Mouse (Mus musculus) olfactory bulb, adult 2 months (tissue): ENCODE results near the gene Bcas3. TPM values are rescaled to one million over a fixed set of nuclear protein-coding genes. Genes with fewer than 3 reads are reported as not detected.

Experiments
- H3K27ac ChIP-seq: fragments of 200-500 bp; 2 replicates; pipeline ENCODE4 v1.5.1; 2012; ENCODE audit warnings: low read depth, low read length; ENCODE audit not compliant: insufficient read depth
- H3K4me1 ChIP-seq: fragments of 200-500 bp; 2 replicates; pipeline ENCODE4 v1.6.1; 2012; ENCODE audit warnings: low read length; ENCODE audit not compliant: control insufficient read depth, insufficient read depth
- H3K4me3 ChIP-seq: fragments of 200-500 bp; 2 replicates; pipeline ENCODE4 v1.5.1; 2012; ENCODE audit warnings: mild to moderate bottlenecking, low read depth, low read length, moderate library complexity; ENCODE audit not compliant: insufficient read depth
- CTCF ChIP-seq: fragments of 200-500 bp; IDR thresholded peaks from 2 replicates; pipeline ENCODE4 v1.5.1; 2012; ENCODE audit warnings: low read depth, mild to moderate bottlenecking, low read length, moderate library complexity; ENCODE audit not compliant: insufficient read depth
- POLR2A ChIP-seq: fragments of 200-500 bp; IDR thresholded peaks from 2 replicates; pipeline ENCODE4 v1.6.1; 2012; ENCODE audit warnings: mild to moderate bottlenecking, low read depth, low read length, moderate library complexity; ENCODE audit not compliant: insufficient read depth
- WGBS: fragments of 180-500 bp; shearing (Covaris S2); methylation state at CpG from one replicate; pipeline ENCODE4 v1.1.7; 2018; 5-methylcytosine and 5-hydroxymethylcytosine counted together
- polyA plus RNA-seq: library from polyadenylated mRNA; stranded (reverse); fragments of >200 nt; gene quantifications from 2 replicates; pipeline ENCODE4 v1.2.4, GENCODE M21; 2012; ENCODE audit warnings: low replicate concordance; ENCODE audit not compliant: missing spikeins, insufficient read depth, insufficient read length

The Bcas3 gene
- polyA plus RNA-seq, 1 experiment, result not detected

GRCm38 (mm10) chr11:85675244-85675643 is 322.3 kb downstream of the Bcas3 start:
- H3K27ac ChIP-seq, result no peak overlapping the region
- TF ChIP-seq POLR2A (no peak), CTCF (no peak)
- 47% methylated on average over 4 of the region's 4 CpGs for WGBS
- H3K4me1 ChIP-seq, result peaks cover 7% of the 10 kb centered on the region; the same call in 1 of the 2 replicates
- no peak overlapping the region for H3K4me3 ChIP-seq

- 75% methylated on average over 10 of the region's 10 CpGs for WGBS
- Histone ChIP-seq H3K4me3 (no peak overlapping the region), H3K27ac (no peak overlapping the region), H3K4me1 (peaks cover 7% of the 10 kb centered on the region; the same call in 1 of the 2 replicates)
- no peak for TF ChIP-seq CTCF
- TF ChIP-seq POLR2A, result no peak
Measured at GRCm38 (mm10) chr11:85676357-85677004, 323.5 kb downstream of the Bcas3 start.

- H3K4me1 ChIP-seq, result peaks cover 7% of the 10 kb centered on the region; the same call in 1 of the 2 replicates
- H3K4me3 ChIP-seq, result no peak overlapping the region
- TF ChIP-seq POLR2A (no peak), CTCF (no peak)
- H3K27ac ChIP-seq, result no peak overlapping the region
- WGBS, result 77% methylated on average over 5 of the region's 5 CpGs
Measured at GRCm38 (mm10) chr11:85678666-85679065, 325.7 kb downstream of the Bcas3 start.

GRCm38 (mm10) chr11:85681580-85682419 is 328.8 kb downstream of the Bcas3 start:
- no peaks in the 10 kb centered on the region for H3K4me1 ChIP-seq
- no peak overlapping the region for H3K27ac ChIP-seq
- 89% methylated on average over 11 of the region's 11 CpGs for WGBS
- no peak for TF ChIP-seq CTCF
- no peak for TF ChIP-seq POLR2A
- H3K4me3 ChIP-seq, result no peak overlapping the region

GRCm38 (mm10) chr11:85684981-85685380 is 332.0 kb downstream of the Bcas3 start:
- TF ChIP-seq POLR2A (no peak), CTCF (no peak)
- no peaks in the 10 kb centered on the region for H3K4me1 ChIP-seq
- 76% methylated on average over 2 of the region's 2 CpGs for WGBS
- no peak overlapping the region for H3K4me3 ChIP-seq
- H3K27ac ChIP-seq, result no peak overlapping the region

GRCm38 (mm10) chr11:85687816-85688439 is 335.0 kb downstream of the Bcas3 start:
- H3K4me1 ChIP-seq, result peaks cover 2% of the 10 kb centered on the region; the same call in 1 of the 2 replicates
- no peak overlapping the region for H3K4me3 ChIP-seq
- no peak overlapping the region for H3K27ac ChIP-seq
- 67% methylated on average over 8 of the region's 8 CpGs for WGBS
- TF ChIP-seq POLR2A, result no peak
- no peak for TF ChIP-seq CTCF

- Histone ChIP-seq H3K27ac (no peak overlapping the region), H3K4me1 (peaks cover 2% of the 10 kb centered on the region; the same call in 1 of the 2 replicates), H3K4me3 (no peak overlapping the region)
- TF ChIP-seq POLR2A (no peak), CTCF (no peak)
- 91% methylated on average over 6 of the region's 6 CpGs for WGBS
Measured at GRCm38 (mm10) chr11:85688440-85688838, 335.5 kb downstream of the Bcas3 start.

GRCm38 (mm10) chr11:85689226-85689625 is 336.3 kb downstream of the Bcas3 start:
- no peak for TF ChIP-seq CTCF
- no peak for TF ChIP-seq POLR2A
- Histone ChIP-seq H3K27ac (no peak overlapping the region), H3K4me3 (no peak overlapping the region), H3K4me1 (peaks cover 2% of the 10 kb centered on the region; the same call in 1 of the 2 replicates)
- 98% methylated on average over 5 of the region's 5 CpGs for WGBS

GRCm38 (mm10) chr11:85691285-85691684 is 338.3 kb downstream of the Bcas3 start:
- TF ChIP-seq CTCF, result no peak
- no peak for TF ChIP-seq POLR2A
- no peak overlapping the region for H3K4me3 ChIP-seq
- H3K4me1 ChIP-seq, result peaks cover 10% of the 10 kb centered on the region
- WGBS, result 84% methylated on average over 5 of the region's 5 CpGs
- H3K27ac ChIP-seq, result no peak overlapping the region
